Mouse (Mus musculus) intestine, embryonic 16.5 days (tissue): ENCODE results near the gene Ttc32. TPM values are rescaled to one million over a fixed set of nuclear protein-coding genes. Genes with fewer than 3 reads are reported as not detected.

ENCODE experiments used
- ATAC-seq: fragments of 200-750 bp; cut with Nextera tagmentation; 2 replicates; pipeline ENCODE4 v1.8.0; 2017; ENCODE audit warnings: moderate TSS enrichment, moderate library complexity
- H3K27ac ChIP-seq: fragments of 300-500 bp; sonication (generic); 2 replicates; pipeline ENCODE4 v1.5.1; 2014; ENCODE audit warnings: mild to moderate bottlenecking, low read length
- H3K27me3 ChIP-seq: fragments of 300-500 bp; sonication (generic); replicated peaks from 2 replicates; pipeline ENCODE4 v1.6.1; 2014; ENCODE audit warnings: low read length, control low read depth, mixed read lengths; ENCODE audit not compliant: control insufficient read depth, insufficient read depth
- H3K36me3 ChIP-seq: fragments of 300-500 bp; sonication (generic); 2 replicates; pipeline ENCODE4 v1.6.1; 2014; ENCODE audit warnings: low read length, control low read depth; ENCODE audit not compliant: control insufficient read depth, insufficient read depth
- H3K4me1 ChIP-seq: fragments of 300-500 bp; sonication (generic); 2 replicates; pipeline ENCODE4 v1.6.1; 2014; ENCODE audit warnings: low read length, control low read depth, mixed read lengths; ENCODE audit not compliant: control insufficient read depth, insufficient read depth
- H3K4me2 ChIP-seq: fragments of 300-500 bp; sonication (generic); 2 replicates; pipeline ENCODE4 v1.6.1; 2014; ENCODE audit warnings: low read depth, low read length, control low read depth
- H3K4me3 ChIP-seq: fragments of 300-500 bp; sonication (generic); 2 replicates; pipeline ENCODE4 v1.5.1; 2014; ENCODE audit warnings: mild to moderate bottlenecking, low read length
- H3K9ac ChIP-seq: fragments of 300-500 bp; sonication (generic); 2 replicates; pipeline ENCODE4 v1.6.1; 2014; ENCODE audit warnings: low read depth, low read length
- H3K9me3 ChIP-seq: fragments of 300-500 bp; sonication (generic); 2 replicates; pipeline ENCODE4 v1.6.1; 2016; ENCODE audit warnings: low read length, control low read depth; ENCODE audit not compliant: control insufficient read depth
- WGBS: fragments of 180-500 bp; shearing (Covaris S2); extraction: QIAGEN DNeasy Blood & Tissue Kit; methylation state at CpG from one replicate; pipeline ENCODE4 v1.1.7; 2014; 5-methylcytosine and 5-hydroxymethylcytosine counted together
- polyA plus RNA-seq: library from polyadenylated mRNA; unstranded; fragments of >200 nt; fragmentation: Nextera tagmentation; extraction: Ambion mirVana; gene quantifications from 2 replicates; pipeline ENCODE4 v1.2.1, GENCODE M21; 2015

Ttc32 gene
- polyA plus RNA-seq: 33.9 and 35.8 TPM in 2 replicates

DNA sequence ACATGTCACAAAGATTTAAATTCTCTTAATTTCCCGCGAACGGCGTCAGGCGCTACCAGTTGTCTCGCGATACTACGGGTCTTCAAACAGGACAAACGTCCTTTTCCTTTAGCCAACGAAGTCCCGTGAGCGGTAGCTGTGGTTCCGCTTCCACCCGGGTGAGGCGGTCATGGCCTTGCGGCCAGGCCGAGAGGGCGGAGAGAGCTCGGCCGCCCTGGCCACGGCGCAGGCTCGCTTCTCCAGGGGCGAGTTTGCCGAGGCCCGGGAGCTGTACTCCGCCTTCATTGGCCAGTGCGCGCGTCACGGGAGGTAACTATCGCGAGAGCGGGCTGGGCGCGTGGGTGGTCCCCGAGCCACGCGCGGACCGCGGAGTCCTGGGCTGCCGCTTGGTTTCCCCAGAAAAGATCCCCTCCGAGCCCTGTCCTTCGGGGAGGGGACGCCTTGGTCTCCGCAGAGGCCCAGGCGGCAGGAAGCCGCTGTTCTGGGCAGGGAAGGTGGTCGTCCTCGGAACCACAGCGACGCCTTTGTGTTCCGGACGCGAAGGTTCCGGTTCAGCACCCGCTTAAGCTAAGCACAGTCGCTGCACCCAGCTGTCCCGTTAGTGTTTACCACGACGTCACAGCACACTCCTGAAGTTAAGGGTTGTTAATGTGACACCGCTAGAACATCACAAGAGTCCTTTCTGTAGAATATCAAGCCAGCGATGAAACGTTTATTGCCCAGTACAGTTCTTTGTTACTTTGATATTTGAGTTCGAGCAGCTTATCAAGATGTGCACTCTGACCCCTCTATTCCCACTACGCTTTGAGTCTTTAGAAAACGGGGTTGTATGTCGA is at the start of gene Ttc32:
Ttc32 (plus strand) TSS at position 110 of the 836 bp plus-strand sequence.
- H3K27me3 ChIP-seq: no peaks in the 10 kb centered on the region
- peak within 1 kb of the TSS; percentile 100 for H3K27ac ChIP-seq
- peak within 1 kb of the TSS; percentile 80 for H3K4me2 ChIP-seq
- peak within 1 kb of the TSS; percentile 74 for H3K4me3 ChIP-seq
- H3K4me1 ChIP-seq: peaks cover 4% of the 10 kb centered on the region; the same call in 1 of the 2 replicates
- ATAC-seq: peak; percentile 95
- no peaks in the 10 kb centered on the region for H3K9me3 ChIP-seq
- under 1% methylated on average over 68 of the region's 69 CpGs for WGBS
- H3K36me3 ChIP-seq: no peaks in the 10 kb centered on the region
- peak within 1 kb of the TSS; percentile 86 for H3K9ac ChIP-seq

GRCm38 (mm10) chr12:8993231-8993630 is 36.6 kb upstream of the Ttc32 start:
- no peak for ATAC-seq
- H3K9me3 ChIP-seq: no peaks in the 10 kb centered on the region
- no peak overlapping the region for H3K4me2 ChIP-seq
- no peak overlapping the region for H3K9ac ChIP-seq
- H3K27ac ChIP-seq: no peak overlapping the region
- H3K4me3 ChIP-seq: no peak overlapping the region
- H3K27me3 ChIP-seq: no peaks in the 10 kb centered on the region
- H3K4me1 ChIP-seq: no peaks in the 10 kb centered on the region
- H3K36me3 ChIP-seq: no peaks in the 10 kb centered on the region
- WGBS: 76% methylated on average over 8 of the region's 8 CpGs

DNA sequence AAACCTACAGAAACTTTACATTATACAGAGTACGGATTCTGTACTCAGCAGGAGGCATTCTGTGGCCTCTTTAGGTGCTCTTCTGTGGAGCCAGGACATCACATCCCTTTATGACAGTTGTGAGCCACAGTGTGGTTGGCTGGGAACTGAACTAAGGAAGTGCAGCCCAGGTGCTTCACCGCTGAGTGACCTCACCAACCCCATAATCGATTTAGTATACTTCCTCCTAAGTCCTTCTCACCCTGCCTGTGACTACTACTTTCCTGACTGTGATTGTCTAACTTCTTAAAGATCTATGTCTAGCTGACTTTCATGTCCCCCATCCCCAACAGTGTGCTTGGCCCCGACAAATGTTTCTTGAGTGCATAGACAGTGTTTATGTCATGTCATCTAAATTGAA is 31.5 kb upstream of the Ttc32 start:
- no peak overlapping the region for H3K4me3 ChIP-seq
- H3K36me3 ChIP-seq: no peaks in the 10 kb centered on the region
- H3K27ac ChIP-seq: no peak overlapping the region
- no peaks in the 10 kb centered on the region for H3K4me1 ChIP-seq
- H3K4me2 ChIP-seq: no peak overlapping the region
- H3K9me3 ChIP-seq: no peaks in the 10 kb centered on the region
- H3K9ac ChIP-seq: no peak overlapping the region
- no peaks in the 10 kb centered on the region for H3K27me3 ChIP-seq
- ATAC-seq: no peak
- WGBS: 91% methylated on average over 4 of the region's 4 CpGs

DNA sequence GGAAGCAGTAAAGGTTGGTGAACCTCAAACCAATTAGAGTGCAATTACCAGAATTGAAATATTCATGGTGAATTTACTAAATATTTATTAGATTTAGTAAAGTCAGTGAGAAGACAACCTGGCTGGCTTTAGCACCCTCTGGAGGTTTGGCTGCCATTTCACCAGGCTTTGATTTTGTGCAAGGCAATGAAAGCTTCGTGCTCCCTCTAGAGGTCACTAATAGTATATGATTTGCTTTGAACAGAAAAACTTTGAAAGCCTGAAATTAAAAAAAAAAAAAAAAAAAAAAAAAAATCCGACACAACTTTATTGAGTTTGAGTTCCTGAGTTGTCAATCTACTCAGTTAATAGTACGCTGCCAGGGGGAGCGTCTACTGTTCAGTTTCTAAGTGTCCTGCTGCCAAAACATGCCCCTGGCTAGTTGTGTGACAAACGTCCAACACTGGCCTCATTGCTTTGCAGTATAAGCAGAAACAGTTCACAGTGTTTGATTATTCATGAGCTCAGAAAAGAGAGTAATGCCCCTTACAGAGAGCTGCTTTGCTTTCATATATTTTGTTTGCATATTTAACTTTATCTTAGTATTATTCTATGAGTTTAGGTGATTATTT is 27.7 kb upstream of the Ttc32 start:
- H3K4me2 ChIP-seq: no peak overlapping the region
- H3K27me3 ChIP-seq: no peaks in the 10 kb centered on the region
- no peak overlapping the region for H3K4me3 ChIP-seq
- H3K36me3 ChIP-seq: no peaks in the 10 kb centered on the region
- 16% methylated on average over 5 of the region's 5 CpGs for WGBS
- no peak overlapping the region for H3K9ac ChIP-seq
- ATAC-seq: 0 out of 2 replicates have a peak, but pooled peaks have one; percentile 28
- no peaks in the 10 kb centered on the region for H3K9me3 ChIP-seq
- H3K27ac ChIP-seq: no peak overlapping the region
- no peaks in the 10 kb centered on the region for H3K4me1 ChIP-seq

DNA sequence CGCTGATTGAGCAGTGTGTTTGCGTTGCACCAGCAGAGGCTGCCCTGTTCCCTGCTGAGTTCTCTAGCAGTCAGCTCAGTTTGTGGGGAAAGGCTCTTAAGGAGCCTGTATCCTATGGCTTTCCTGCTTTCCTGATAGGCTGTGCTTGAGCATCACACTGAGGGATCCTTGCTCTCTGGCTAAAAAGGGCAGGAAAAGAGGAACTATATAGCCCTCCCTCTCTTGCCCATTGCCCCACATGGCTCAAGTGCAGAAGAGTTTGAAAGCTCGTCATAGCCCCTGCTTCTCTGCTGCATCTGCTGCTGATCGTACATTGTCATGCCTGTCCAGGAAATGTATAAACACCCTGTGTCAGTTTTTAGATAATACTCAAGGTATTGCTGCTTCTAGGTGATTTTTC is 22.7 kb upstream of the Ttc32 start:
- ATAC-seq: no peak
- 62% methylated on average over 4 of the region's 4 CpGs for WGBS
- Histone ChIP-seq H3K4me3 (no peak overlapping the region), H3K9me3 (no peaks in the 10 kb centered on the region), H3K36me3 (no peaks in the 10 kb centered on the region), H3K27ac (no peak overlapping the region), H3K9ac (no peak overlapping the region), H3K4me1 (no peaks in the 10 kb centered on the region), H3K27me3 (no peaks in the 10 kb centered on the region), H3K4me2 (no peak overlapping the region)

DNA sequence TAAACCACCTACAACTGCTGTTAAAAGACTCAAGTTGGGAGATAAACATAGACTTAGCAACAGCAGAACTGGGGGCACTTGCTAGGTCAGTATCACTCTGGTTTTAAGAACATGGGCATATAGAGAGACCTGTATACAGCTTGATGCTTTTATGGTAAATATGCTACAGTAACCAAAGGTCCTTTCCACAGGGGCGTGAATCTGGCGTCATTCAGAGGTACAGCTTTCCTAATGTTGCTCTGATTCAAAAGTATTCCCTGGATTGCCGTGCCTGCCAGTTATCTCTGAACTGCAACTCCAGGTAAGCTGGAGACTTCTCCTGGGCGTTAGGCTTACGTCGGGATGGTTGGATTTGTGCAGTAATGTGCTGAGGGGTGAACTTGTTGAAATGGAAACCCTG is 22.0 kb upstream of the Ttc32 start:
- Histone ChIP-seq H3K9me3 (no peaks in the 10 kb centered on the region), H3K27ac (no peak overlapping the region), H3K4me1 (no peaks in the 10 kb centered on the region), H3K9ac (no peak overlapping the region), H3K27me3 (no peaks in the 10 kb centered on the region), H3K4me2 (no peak overlapping the region), H3K36me3 (no peaks in the 10 kb centered on the region), H3K4me3 (no peak overlapping the region)
- 92% methylated on average over 6 of the region's 6 CpGs for WGBS
- no peak for ATAC-seq

DNA sequence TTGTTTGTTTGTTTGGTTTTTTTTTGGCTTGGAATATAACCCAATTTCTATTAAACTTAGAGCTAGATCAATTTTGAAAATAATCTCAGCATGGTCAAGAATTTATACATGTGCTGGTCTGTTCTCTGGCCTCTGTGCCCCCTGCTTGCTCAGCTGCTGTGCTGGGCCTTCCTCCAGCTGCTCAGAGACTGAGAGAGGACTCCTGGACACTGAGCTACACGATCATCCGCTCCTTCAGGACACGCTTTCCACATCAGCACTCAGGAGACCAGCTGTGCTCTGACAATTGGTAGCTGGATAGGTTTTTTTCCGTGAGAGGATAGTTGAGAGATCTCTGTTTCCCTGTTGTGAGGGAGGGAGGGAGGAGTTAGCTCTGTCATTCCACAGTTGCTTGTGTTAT is 19.5 kb upstream of the Ttc32 start:
- Histone ChIP-seq H3K9ac (no peak overlapping the region), H3K27ac (no peak overlapping the region), H3K36me3 (no peaks in the 10 kb centered on the region), H3K4me3 (no peak overlapping the region), H3K27me3 (no peaks in the 10 kb centered on the region), H3K4me2 (no peak overlapping the region), H3K9me3 (no peaks in the 10 kb centered on the region), H3K4me1 (no peaks in the 10 kb centered on the region)
- no peak for ATAC-seq
- whole genome bisulfite sequencing: 63% methylated on average over 4 of the region's 4 CpGs

GRCm38 (mm10) chr12:9016376-9016775 is 13.4 kb upstream of the Ttc32 start:
- WGBS: 95% methylated on average over 9 of the region's 9 CpGs
- H3K9me3 ChIP-seq: no peaks in the 10 kb centered on the region
- H3K4me1 ChIP-seq: no peaks in the 10 kb centered on the region
- no peaks in the 10 kb centered on the region for H3K36me3 ChIP-seq
- H3K27me3 ChIP-seq: no peaks in the 10 kb centered on the region
- ATAC-seq: no peak
- H3K4me3 ChIP-seq: no peak overlapping the region
- no peak overlapping the region for H3K27ac ChIP-seq
- H3K4me2 ChIP-seq: no peak overlapping the region
- H3K9ac ChIP-seq: no peak overlapping the region

DNA sequence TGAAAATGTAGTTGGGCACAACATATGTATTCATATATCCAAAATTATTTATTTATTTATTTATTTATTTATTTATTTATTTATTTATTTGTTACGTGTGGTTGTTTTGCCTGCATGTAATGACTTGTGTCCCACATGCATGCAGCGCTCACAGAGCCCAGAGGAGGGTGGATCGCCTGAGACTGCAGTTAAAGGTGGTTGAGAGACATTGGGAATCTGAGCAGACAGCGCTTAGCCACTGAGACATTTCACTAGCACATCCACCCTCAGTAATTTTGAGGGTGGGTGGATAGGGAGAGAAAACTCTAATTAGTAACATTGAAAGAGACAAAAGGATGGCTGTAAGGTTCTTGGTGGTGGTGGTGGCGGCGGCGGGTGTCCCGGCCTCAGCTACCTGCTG is 9.4 kb upstream of the Ttc32 start:
- ATAC-seq: no peak
- Histone ChIP-seq H3K4me3 (no peak overlapping the region), H3K27me3 (no peaks in the 10 kb centered on the region), H3K4me2 (no peak overlapping the region), H3K9ac (no peak overlapping the region), H3K4me1 (no peaks in the 10 kb centered on the region), H3K27ac (no peak overlapping the region), H3K36me3 (no peaks in the 10 kb centered on the region), H3K9me3 (no peaks in the 10 kb centered on the region)
- WGBS: 93% methylated on average over 8 of the region's 8 CpGs
